Mouse (Mus musculus) cerebellum, adult 2 months (tissue): Measurements from ENCODE around the gene Slu7.

ENCODE experiments used
- CTCF ChIP-seq: fragments of 200-500 bp; IDR thresholded peaks from 2 replicates; pipeline ENCODE4 v1.5.1; 2011; ENCODE audit warnings: low read depth, mild to moderate bottlenecking, control low read depth, low read length, moderate library complexity, borderline replicate concordance; ENCODE audit not compliant: insufficient read depth
- POLR2A ChIP-seq: fragments of 200-500 bp; IDR thresholded peaks from 2 replicates; pipeline ENCODE4 v1.6.1; 2011; ENCODE audit warnings: low read length, control low read depth, borderline replicate concordance; ENCODE audit not compliant: insufficient read depth

DNA sequence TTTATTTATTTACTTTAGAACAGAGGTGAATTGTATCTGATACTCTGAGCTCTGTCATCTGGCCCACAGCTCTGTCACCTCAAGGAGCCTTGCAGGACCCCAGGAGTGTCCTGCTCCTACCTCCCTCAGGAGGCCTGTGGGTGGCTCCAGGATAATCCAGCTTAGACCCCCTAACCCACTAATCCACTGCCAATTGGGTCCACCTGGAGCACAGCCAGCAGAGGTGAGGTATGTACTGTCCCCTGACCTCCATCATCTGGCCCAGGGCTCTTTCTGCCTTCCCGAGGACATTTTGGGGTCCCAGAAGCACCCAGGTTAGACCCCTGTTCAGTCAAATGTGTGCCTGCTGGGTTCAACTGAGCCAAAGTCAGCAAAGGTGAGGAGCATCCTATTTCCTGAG, 33.4 kb upstream of the Slu7 start:
- TF ChIP-seq CTCF, result no peak
- TF ChIP-seq POLR2A, result no peak
